Mouse (Mus musculus) right cerebral cortex, postnatal 36 days (tissue): ENCODE results near the gene Rnf130.

Experiments used
- DNase-seq, 2 experiments: peaks; one replicate each; pipeline ENCODE4 v3.0.0; 2022; ENCODE audit warnings: low spot score in 2 of 2, mixed read lengths in 1 of 2

Rnf130 gene

GRCm38 (mm10) chr11:50024833-50025720 is at the start of gene Rnf130:
Gene Rnf130, plus strand, starts transcription at chr11:50025346.
- DNase-seq = peak; percentile 90

- no peak for DNase-seq
These were observed 47.1 kb upstream of the Rnf130 start for GRCm38 (mm10) chr11:49977963-49978568.

GRCm38 (mm10) chr11:49978935-49979334 is 46.2 kb upstream of the Rnf130 start:
- DNase-seq = no peak

- no peak for DNase-seq
These were observed 44.4 kb upstream of the Rnf130 start for GRCm38 (mm10) chr11:49980681-49981235.

- no peak for DNase-seq
These were observed 43.7 kb upstream of the Rnf130 start for GRCm38 (mm10) chr11:49981321-49981963.

GRCm38 (mm10) chr11:49982094-49982493 is 43.1 kb upstream of the Rnf130 start:
- DNase-seq = no peak

- no peak for DNase-seq
These were observed 42.3 kb upstream of the Rnf130 start for GRCm38 (mm10) chr11:49982881-49983280.

- no peak for DNase-seq
These were observed 41.1 kb upstream of the Rnf130 start for GRCm38 (mm10) chr11:49983875-49984552.

- no peak for DNase-seq
These were observed 40.1 kb upstream of the Rnf130 start for GRCm38 (mm10) chr11:49985009-49985408.

GRCm38 (mm10) chr11:49986277-49987036 is 38.7 kb upstream of the Rnf130 start:
- DNase-seq = peak in 1 of 2 experiments; percentile 22

GRCm38 (mm10) chr11:49994536-49994935 is 30.6 kb upstream of the Rnf130 start:
- DNase-seq = no peak

- DNase-seq = no peak
These were observed 28.7 kb upstream of the Rnf130 start for GRCm38 (mm10) chr11:49996398-49996797.

- peak in 1 of 2 experiments; percentile 34 for DNase-seq
These were observed 27.8 kb upstream of the Rnf130 start for GRCm38 (mm10) chr11:49997321-49997720.

- DNase-seq = no peak
These were observed 22.3 kb upstream of the Rnf130 start for GRCm38 (mm10) chr11:50002853-50003252.

- no peak for DNase-seq
These were observed 17.4 kb upstream of the Rnf130 start for GRCm38 (mm10) chr11:50007776-50008175.

- no peak for DNase-seq
These were observed 16.9 kb upstream of the Rnf130 start for GRCm38 (mm10) chr11:50008231-50008630.

- no peak for DNase-seq
These were observed 12.1 kb upstream of the Rnf130 start for GRCm38 (mm10) chr11:50013016-50013415.

GRCm38 (mm10) chr11:50016503-50016902 is 8.6 kb upstream of the Rnf130 start:
- no peak for DNase-seq

- no peak for DNase-seq
These were observed 7.6 kb upstream of the Rnf130 start for GRCm38 (mm10) chr11:50017511-50017910.

- no peak for DNase-seq
These were observed 6.3 kb upstream of the Rnf130 start for GRCm38 (mm10) chr11:50018848-50019247.

- DNase-seq = no peak
These were observed 3.1 kb upstream of the Rnf130 start for GRCm38 (mm10) chr11:50022085-50022484.
